Mouse (Mus musculus): ENCODE data around the gene Morn4. TPM values are rescaled to one million over a fixed set of nuclear protein-coding genes. Genes with fewer than 3 reads are reported as not detected.

Morn4 gene
- polyA plus RNA-seq, 1 experiment from 2014 or later: 24.2 TPM

DNA sequence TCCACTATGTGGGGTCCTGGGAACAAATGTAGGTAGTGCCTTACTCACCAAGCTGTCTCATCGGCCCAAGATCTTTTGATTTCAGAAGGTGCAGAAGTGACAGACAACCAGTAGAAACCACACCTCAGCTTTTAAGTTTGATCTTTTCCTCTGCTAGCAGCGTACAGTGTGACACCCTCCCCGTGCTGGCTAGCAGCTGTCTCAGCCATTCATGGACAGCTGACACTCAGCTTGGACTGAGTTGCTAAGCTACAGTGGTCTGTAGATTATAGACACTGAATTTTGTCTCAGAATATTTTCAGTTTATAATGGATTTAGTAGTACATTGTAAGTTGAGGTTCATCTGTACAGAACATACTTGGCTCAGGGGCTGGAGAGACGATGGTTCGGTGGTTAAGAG, 55.0 kb downstream of the Morn4 start:
- 84% methylated on average over 5 of the region's 5 CpGs for WGBS
- no peaks in the 10 kb centered on the region for H3K27me3 ChIP-seq (replicated peaks; ENCODE audit: control insufficient read depth, insufficient read depth, low read length)
- H3K9ac ChIP-seq (ENCODE audit: low read length): no peak overlapping the region
- H3K9me3 ChIP-seq (ENCODE audit: control insufficient read depth, low read length): no peaks in the 10 kb centered on the region
- H3K4me3 ChIP-seq (ENCODE audit: low read depth, low read length): no peak overlapping the region
- H3K4me2 ChIP-seq (ENCODE audit: low read length): no peak overlapping the region
- H3K4me1 ChIP-seq (replicated peaks; ENCODE audit: control insufficient read depth, insufficient read depth, low read length): 0 out of 2 replicates have a peak, but pooled peaks cover 4% of the 10 kb centered on the region
- no peak overlapping the region for H3K27ac ChIP-seq (ENCODE audit: low read depth)
- ATAC-seq (replicated peaks; ENCODE audit: low FRiP score, low TSS enrichment, low read depth) (no peak), DNase-seq (ENCODE audit: low spot score) (no peak)
- no peaks in the 10 kb centered on the region; the same call in 1 of the 2 replicates for H3K36me3 ChIP-seq (ENCODE audit: control insufficient read depth, insufficient read depth, low read length)

DNA sequence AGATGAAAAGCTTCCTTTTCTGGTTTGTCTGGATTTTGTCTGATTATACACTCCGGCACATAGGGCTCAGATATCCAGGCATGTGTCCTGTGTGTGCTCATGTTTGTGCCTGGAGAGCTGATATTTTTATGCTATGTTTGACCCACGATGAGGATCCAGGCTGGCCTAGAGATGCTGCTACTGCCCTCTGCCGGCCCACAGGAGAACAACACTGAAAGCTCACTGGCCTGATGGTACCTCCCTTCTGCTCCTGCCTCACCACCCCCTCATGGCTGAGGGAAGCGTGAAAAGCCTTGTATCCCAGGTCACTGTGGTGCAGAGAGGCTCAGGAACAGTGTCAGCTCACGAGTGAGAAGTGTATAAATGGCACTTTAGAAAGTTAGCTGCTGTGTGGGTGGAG, 60.0 kb downstream of the Morn4 start:
- Histone ChIP-seq H3K27ac (ENCODE audit: low read depth) (no peak overlapping the region), H3K36me3 (ENCODE audit: control insufficient read depth, insufficient read depth, low read length) (no peaks in the 10 kb centered on the region), H3K4me1 (replicated peaks; ENCODE audit: control insufficient read depth, insufficient read depth, low read length) (no peaks in the 10 kb centered on the region), H3K4me3 (ENCODE audit: low read depth, low read length) (no peak overlapping the region), H3K27me3 (replicated peaks; ENCODE audit: control insufficient read depth, insufficient read depth, low read length) (no peaks in the 10 kb centered on the region), H3K9ac (ENCODE audit: low read length) (no peak overlapping the region), H3K9me3 (ENCODE audit: control insufficient read depth, low read length) (no peaks in the 10 kb centered on the region), H3K4me2 (ENCODE audit: low read length) (no peak overlapping the region)
- ATAC-seq (replicated peaks; ENCODE audit: low FRiP score, low TSS enrichment, low read depth) (peak; percentile 68; the same call in 1 of the 2 replicates), DNase-seq (ENCODE audit: low spot score) (peak; percentile 90)
- WGBS: under 1% methylated on average over 5 of the region's 5 CpGs

Other genes with a start within 250 kb of the Morn4 start
- 6.4 and 6.5 TPM in 2 replicates for gene Frat2, start 238.2 kb downstream of the Morn4 start, polyA plus RNA-seq (2014; fragmentation: Nextera tagmentation; extraction: Ambion mirVana)
- gene Rrp12, start 190.2 kb downstream of the Morn4 start, polyA plus RNA-seq (2014; fragmentation: Nextera tagmentation; extraction: Ambion mirVana): 16.2 and 16.3 TPM in 2 replicates
- gene Pgam1, start 174.4 kb downstream of the Morn4 start, polyA plus RNA-seq (2014; fragmentation: Nextera tagmentation; extraction: Ambion mirVana): 819 and 835 TPM in 2 replicates
- 84.7 and 88.0 TPM in 2 replicates for gene Exosc1, start 152.9 kb downstream of the Morn4 start, polyA plus RNA-seq (2014; fragmentation: Nextera tagmentation; extraction: Ambion mirVana)
- 69.2 and 76.6 TPM in 2 replicates for gene Zdhhc16, start 152.9 kb downstream of the Morn4 start, polyA plus RNA-seq (2014; fragmentation: Nextera tagmentation; extraction: Ambion mirVana)
- gene Mms19, start 105.2 kb downstream of the Morn4 start, polyA plus RNA-seq (2014; fragmentation: Nextera tagmentation; extraction: Ambion mirVana): 36.3 and 41.0 TPM in 2 replicates
- 9.1 and 9.9 TPM in 2 replicates for gene Ubtd1, start 104.6 kb downstream of the Morn4 start, polyA plus RNA-seq (2014; fragmentation: Nextera tagmentation; extraction: Ambion mirVana)
- gene Ankrd2, start 50.4 kb downstream of the Morn4 start, polyA plus RNA-seq (2014; fragmentation: Nextera tagmentation; extraction: Ambion mirVana): 0.27 and 0.32 TPM in 2 replicates
- 1.4 and 1.7 TPM in 2 replicates for gene Hoga1, start 40.7 kb downstream of the Morn4 start, polyA plus RNA-seq (2014; fragmentation: Nextera tagmentation; extraction: Ambion mirVana)
- 0.13 TPM in 1 of 2 replicates, not detected in the other for gene 4933411K16Rik, start 34.1 kb downstream of the Morn4 start, polyA plus RNA-seq (2014; fragmentation: Nextera tagmentation; extraction: Ambion mirVana)
- gene Pi4k2a, start 4.1 kb upstream of the Morn4 start, polyA plus RNA-seq (2014; fragmentation: Nextera tagmentation; extraction: Ambion mirVana): 23.5 and 32.0 TPM in 2 replicates
- gene Avpi1, start 42.7 kb upstream of the Morn4 start, polyA plus RNA-seq (2014; fragmentation: Nextera tagmentation; extraction: Ambion mirVana): 33.6 and 35.2 TPM in 2 replicates
- gene Marveld1, start 61.0 kb upstream of the Morn4 start, polyA plus RNA-seq (2014; fragmentation: Nextera tagmentation; extraction: Ambion mirVana): 10.1 and 10.3 TPM in 2 replicates
- 17.5 TPM in 2 replicates for gene Zfyve27, start 77.6 kb upstream of the Morn4 start, polyA plus RNA-seq (2014; fragmentation: Nextera tagmentation; extraction: Ambion mirVana)
- 16.2 and 46.3 TPM in 2 replicates for gene Sfrp5, start 115.9 kb upstream of the Morn4 start, polyA plus RNA-seq (2014; fragmentation: Nextera tagmentation; extraction: Ambion mirVana)
- 1.2 TPM in 2 replicates for gene Golga7b, start 161.2 kb upstream of the Morn4 start, polyA plus RNA-seq (2014; fragmentation: Nextera tagmentation; extraction: Ambion mirVana)

Data from intestine, embryonic 14.5 days (tissue).